Mouse (Mus musculus) brain, embryonic 14.5 days (tissue): ENCODE data around the gene Robo4. TPM values are rescaled to one million over a fixed set of nuclear protein-coding genes. Genes with fewer than 3 reads are reported as not detected.

Experiments
- DNase-seq: peaks from one replicate; pipeline ENCODE4 v3.0.0-alpha.2; 2011; ENCODE audit warnings: low read depth
- CTCF ChIP-seq: fragments of 200-500 bp; IDR thresholded peaks from 2 replicates; pipeline ENCODE4 v1.5.1; 2012; ENCODE audit warnings: inconsistent platforms, mild to moderate bottlenecking, moderate library complexity, borderline replicate concordance; ENCODE audit not compliant: insufficient read depth, insufficient read length; ENCODE audit errors: extremely low read depth
- POLR2A ChIP-seq: fragments of 200-500 bp; IDR thresholded peaks from 2 replicates; pipeline ENCODE4 v1.6.1; 2012; ENCODE audit warnings: mild to moderate bottlenecking, inconsistent platforms, borderline replicate concordance; ENCODE audit not compliant: poor library complexity, insufficient read depth, insufficient read length, severe bottlenecking; ENCODE audit errors: extremely low read depth
- polyA plus RNA-seq: library from polyadenylated mRNA; depleted of rRNA; stranded (reverse); fragments of >200 nt; gene quantifications from 2 replicates; pipeline ENCODE4 v1.2.3, GENCODE M21; 2012

Robo4 gene
- polyA plus RNA-seq, 1 experiment = 7.2 TPM

GRCm38 (mm10) chr9:37368081-37368830 is 33.4 kb upstream of the Robo4 start:
- no peak for DNase-seq
- TF ChIP-seq CTCF (no peak), POLR2A (no peak)

- DNase-seq = no peak
- no peak for TF ChIP-seq CTCF
- TF ChIP-seq POLR2A = no peak
These were observed 32.8 kb upstream of the Robo4 start for GRCm38 (mm10) chr9:37368860-37369259.

- TF ChIP-seq CTCF (no peak), POLR2A (no peak)
- no peak for DNase-seq
These were observed 30.4 kb upstream of the Robo4 start for GRCm38 (mm10) chr9:37371232-37371801.

- TF ChIP-seq POLR2A (no peak), CTCF (no peak)
- peak; percentile 5 for DNase-seq
These were observed 26.0 kb upstream of the Robo4 start for GRCm38 (mm10) chr9:37375718-37376117.

GRCm38 (mm10) chr9:37383161-37383560 is 18.5 kb upstream of the Robo4 start:
- no peak for TF ChIP-seq CTCF
- no peak for TF ChIP-seq POLR2A
- no peak for DNase-seq

- DNase-seq = peak; percentile 74
- TF ChIP-seq CTCF = peak; percentile 45; the same call in 1 of the 2 replicates
- TF ChIP-seq POLR2A = 0 out of 2 replicates have a peak, but pooled peaks have one; percentile 25
These were observed 17.2 kb upstream of the Robo4 start for GRCm38 (mm10) chr9:37384284-37385182.

- DNase-seq = no peak
- no peak for TF ChIP-seq CTCF
- no peak for TF ChIP-seq POLR2A
These were observed 10.8 kb upstream of the Robo4 start for GRCm38 (mm10) chr9:37390891-37391290.

- DNase-seq = no peak
- TF ChIP-seq POLR2A = no peak
- no peak for TF ChIP-seq CTCF
These were observed 9.6 kb upstream of the Robo4 start for GRCm38 (mm10) chr9:37392071-37392470.

- DNase-seq = no peak
- TF ChIP-seq POLR2A (no peak), CTCF (no peak)
These were observed 8.1 kb upstream of the Robo4 start for GRCm38 (mm10) chr9:37393482-37394131.

- TF ChIP-seq POLR2A = no peak
- TF ChIP-seq CTCF = no peak
- no peak for DNase-seq
These were observed 1.1 kb upstream of the Robo4 start for GRCm38 (mm10) chr9:37400585-37400984.

- TF ChIP-seq POLR2A = no peak
- TF ChIP-seq CTCF = no peak
- DNase-seq = no peak
These were observed 804 bp downstream of the Robo4 start for GRCm38 (mm10) chr9:37402501-37402900.
